Mouse (Mus musculus): ENCODE results near the gene Tbx5. TPM values are rescaled to one million over a fixed set of nuclear protein-coding genes. Genes with fewer than 3 reads are reported as not detected.
A peak's percentile ranks its signal among the peaks of the same experiment; 100 is the strongest.

Gene Tbx5
- polyA plus RNA-seq, 1 experiment from 2014 or later: 39.2 TPM

DNA sequence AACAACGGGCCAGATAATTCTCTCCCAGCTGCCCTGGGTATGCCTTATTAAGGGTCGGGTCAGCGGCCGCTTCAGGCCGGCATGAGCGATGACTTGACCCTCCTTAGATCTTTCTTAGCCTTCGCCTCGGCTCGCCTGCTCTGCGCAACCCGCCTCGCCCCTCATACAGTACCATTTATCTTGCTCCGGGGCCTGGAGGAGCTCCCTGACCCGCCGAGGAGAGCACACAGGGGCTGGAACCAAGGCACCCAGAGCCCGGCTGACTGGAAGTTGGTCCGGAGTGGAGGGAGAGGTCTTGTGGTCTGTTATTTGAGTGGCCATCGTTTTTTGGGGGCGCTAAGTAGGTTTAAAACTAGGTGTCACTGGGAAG lies 4.8 kb downstream of the Tbx5 start:
- Histone ChIP-seq H3K4me3 (ENCODE audit: control insufficient read depth in 1 of 2, insufficient read depth in 1 of 2, low read depth in 1 of 2, low read length in 2 of 2) (peak overlapping the region; percentile 65 to 68), H3K4me1 (ENCODE audit: control insufficient read depth in 2 of 2, insufficient read depth in 2 of 2, low read length in 2 of 2) (peaks cover 22 to 24% of the 10 kb centered on the region in 2 experiments), H3K9me3 (ENCODE audit: control insufficient read depth, low read length) (no peaks in the 10 kb centered on the region), H3K4me2 (ENCODE audit: low read length) (peak overlapping the region; percentile 66), H3K27me3 (ENCODE audit: control insufficient read depth, insufficient read depth, low read length) (peaks cover 10% of the 10 kb centered on the region; the same call in 1 of the 2 replicates), H3K9ac (ENCODE audit: low read length) (peak overlapping the region; percentile 89), H3K36me3 (ENCODE audit: control insufficient read depth, insufficient read depth, low read length) (peaks cover 14% of the 10 kb centered on the region), H3K27ac (replicated peaks in 1 of 2; ENCODE audit: control insufficient read depth in 1 of 2, insufficient read depth in 1 of 2, low read depth in 2 of 2, low read length in 2 of 2) (peak overlapping the region; percentile 59 to 90)
- 6% methylated on average over 19 of the region's 19 CpGs for WGBS
- ATAC-seq (ENCODE audit: insufficient number of reproducible peaks, insufficient read depth, low FRiP score, low read depth): no peak

DNA sequence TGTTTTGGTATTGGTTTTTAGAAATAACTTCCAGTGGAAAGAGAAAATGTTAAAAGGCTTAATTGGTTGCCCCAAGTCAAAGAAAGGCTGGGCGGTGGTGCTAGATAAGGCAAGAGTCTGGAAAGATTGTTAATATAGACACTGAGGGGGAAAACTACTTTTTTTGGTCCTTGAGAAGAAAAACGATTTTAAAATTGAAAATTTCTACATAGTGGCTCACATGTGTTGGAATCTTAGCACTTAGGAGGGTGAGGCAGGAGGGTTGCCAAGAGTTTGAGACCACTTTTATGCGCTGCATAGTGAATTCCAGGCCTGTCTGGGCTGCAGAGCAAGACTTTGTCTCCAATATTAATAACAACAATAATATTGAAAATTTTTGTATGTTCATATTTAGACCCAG lies 5.4 kb downstream of the Tbx5 start:
- Histone ChIP-seq H3K9ac (ENCODE audit: low read length) (peak overlapping the region; percentile 89), H3K27ac (replicated peaks in 1 of 2; ENCODE audit: control insufficient read depth in 1 of 2, insufficient read depth in 1 of 2, low read depth in 2 of 2, low read length in 2 of 2) (peak overlapping the region in 1 of 2 experiments; percentile 90; a peak in 2 of 4 replicates), H3K27me3 (ENCODE audit: control insufficient read depth, insufficient read depth, low read length) (peaks cover 15% of the 10 kb centered on the region), H3K4me2 (ENCODE audit: low read length) (peak overlapping the region; percentile 66), H3K36me3 (ENCODE audit: control insufficient read depth, insufficient read depth, low read length) (peaks cover 17% of the 10 kb centered on the region), H3K4me1 (ENCODE audit: control insufficient read depth in 2 of 2, insufficient read depth in 2 of 2, low read length in 2 of 2) (peaks cover 22 to 27% of the 10 kb centered on the region in 2 experiments), H3K4me3 (ENCODE audit: control insufficient read depth in 1 of 2, insufficient read depth in 1 of 2, low read depth in 1 of 2, low read length in 2 of 2) (peak overlapping the region; percentile 20 to 65; a peak in 3 of 4 replicates), H3K9me3 (ENCODE audit: control insufficient read depth, low read length) (no peaks in the 10 kb centered on the region)
- 27% methylated on average over 3 of the region's 3 CpGs for WGBS
- ATAC-seq (ENCODE audit: insufficient number of reproducible peaks, insufficient read depth, low FRiP score, low read depth): no peak

DNA sequence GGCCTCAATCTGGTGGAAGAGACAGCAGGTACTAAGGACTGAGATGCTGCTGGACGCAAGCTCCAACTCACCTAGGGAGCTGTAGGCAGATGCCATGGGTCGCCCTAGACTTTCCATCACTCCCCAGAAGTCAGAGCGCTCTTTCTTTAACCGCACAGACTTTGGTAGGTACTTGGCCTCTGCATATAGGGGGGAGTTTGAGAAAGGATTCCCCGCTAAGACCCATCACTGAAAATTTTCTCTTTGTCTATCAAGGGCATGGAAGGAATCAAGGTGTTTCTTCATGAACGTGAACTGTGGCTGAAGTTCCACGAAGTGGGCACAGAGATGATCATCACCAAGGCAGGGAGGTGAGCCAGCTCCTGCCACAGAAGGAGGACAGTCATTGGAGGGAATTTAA lies 6.0 kb downstream of the Tbx5 start:
- no peaks in the 10 kb centered on the region for H3K9me3 ChIP-seq (ENCODE audit: control insufficient read depth, low read length)
- H3K27ac ChIP-seq (replicated peaks in 1 of 2; ENCODE audit: control insufficient read depth in 1 of 2, insufficient read depth in 1 of 2, low read depth in 2 of 2, low read length in 2 of 2): peak overlapping the region; percentile 53 to 90
- peak overlapping the region; percentile 66 for H3K4me2 ChIP-seq (ENCODE audit: low read length)
- peak overlapping the region; percentile 41 to 65; a peak in 3 of 4 replicates for H3K4me3 ChIP-seq (ENCODE audit: control insufficient read depth in 1 of 2, insufficient read depth in 1 of 2, low read depth in 1 of 2, low read length in 2 of 2)
- WGBS: 38% methylated on average over 7 of the region's 7 CpGs
- peaks cover 15% of the 10 kb centered on the region for H3K27me3 ChIP-seq (ENCODE audit: control insufficient read depth, insufficient read depth, low read length)
- ATAC-seq (ENCODE audit: insufficient number of reproducible peaks, insufficient read depth, low FRiP score, low read depth): no peak
- H3K36me3 ChIP-seq (ENCODE audit: control insufficient read depth, insufficient read depth, low read length): peaks cover 20% of the 10 kb centered on the region
- H3K4me1 ChIP-seq (ENCODE audit: control insufficient read depth in 2 of 2, insufficient read depth in 2 of 2, low read length in 2 of 2): peaks cover 25 to 32% of the 10 kb centered on the region in 2 experiments
- peak overlapping the region; percentile 89 for H3K9ac ChIP-seq (ENCODE audit: low read length)

DNA sequence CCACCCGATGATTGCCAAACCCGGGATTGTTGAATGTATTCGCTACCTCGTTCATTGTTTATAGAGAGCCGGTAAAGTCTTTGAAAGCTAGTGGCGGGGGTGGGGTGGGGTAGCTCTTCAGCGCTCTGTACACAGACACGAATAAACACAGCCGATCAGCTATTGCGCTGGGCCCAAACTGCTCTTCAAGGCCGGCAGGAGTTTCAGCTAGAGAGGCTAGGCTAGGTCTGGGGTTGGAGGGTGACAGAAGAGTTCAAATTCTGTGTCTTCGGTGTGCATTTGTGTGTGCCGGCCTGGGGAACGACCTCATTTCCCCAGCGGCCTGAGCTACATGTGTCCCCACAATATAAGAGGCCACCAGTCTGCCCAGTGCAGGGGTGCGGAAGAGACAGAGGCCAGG lies 6.7 kb downstream of the Tbx5 start:
- Histone ChIP-seq H3K4me2 (ENCODE audit: low read length) (peak overlapping the region; percentile 66), H3K27ac (replicated peaks in 1 of 2; ENCODE audit: control insufficient read depth in 1 of 2, insufficient read depth in 1 of 2, low read depth in 2 of 2, low read length in 2 of 2) (peak overlapping the region; percentile 64 to 90), H3K27me3 (ENCODE audit: control insufficient read depth, insufficient read depth, low read length) (peaks cover 12% of the 10 kb centered on the region), H3K9ac (ENCODE audit: low read length) (peak overlapping the region; percentile 89), H3K9me3 (ENCODE audit: control insufficient read depth, low read length) (no peaks in the 10 kb centered on the region), H3K4me1 (ENCODE audit: control insufficient read depth in 2 of 2, insufficient read depth in 2 of 2, low read length in 2 of 2) (peaks cover 23 to 32% of the 10 kb centered on the region in 2 experiments), H3K36me3 (ENCODE audit: control insufficient read depth, insufficient read depth, low read length) (peaks cover 20% of the 10 kb centered on the region), H3K4me3 (ENCODE audit: control insufficient read depth in 1 of 2, insufficient read depth in 1 of 2, low read depth in 1 of 2, low read length in 2 of 2) (peak overlapping the region; percentile 41 to 65)
- ATAC-seq (ENCODE audit: insufficient number of reproducible peaks, insufficient read depth, low FRiP score, low read depth): no peak
- WGBS: 7% methylated on average over 16 of the region's 16 CpGs

DNA sequence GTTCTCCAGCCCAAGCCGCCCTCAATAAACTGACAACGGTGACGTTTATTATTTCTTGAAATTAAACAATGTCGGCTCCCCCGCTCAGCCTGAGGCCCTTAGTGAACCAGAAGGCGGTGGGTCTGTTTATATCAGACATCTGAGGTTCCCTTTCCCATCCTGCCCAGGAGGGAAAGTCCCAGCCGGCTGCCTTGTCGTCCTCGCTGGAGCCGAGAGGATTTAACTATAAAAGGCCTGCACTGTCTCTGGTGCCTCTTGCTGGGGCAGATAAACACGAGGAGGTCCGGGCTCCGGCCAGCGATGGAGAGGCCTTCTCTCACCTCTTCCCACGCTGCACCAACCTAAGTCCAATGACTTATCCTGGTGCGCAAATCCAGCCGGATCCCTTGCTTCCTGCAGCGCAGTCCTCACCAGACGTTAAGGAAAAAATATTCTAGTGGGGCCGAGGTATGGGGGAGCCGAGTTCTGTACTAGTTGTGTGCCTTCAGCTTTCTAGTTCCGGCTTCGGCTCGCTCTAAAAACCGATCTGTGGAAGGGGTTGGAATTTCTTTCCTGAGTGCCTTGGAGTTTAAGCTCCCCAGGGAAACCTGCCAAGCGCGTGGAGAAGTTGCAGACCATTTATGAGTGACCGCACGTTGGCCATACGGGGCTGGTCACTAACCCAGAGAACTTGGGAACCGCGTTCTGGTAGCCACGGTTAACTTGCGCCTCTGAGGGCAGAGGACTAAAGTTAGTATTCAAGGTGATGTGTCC lies 7.3 kb downstream of the Tbx5 start:
- peaks cover 12% of the 10 kb centered on the region for H3K27me3 ChIP-seq (ENCODE audit: control insufficient read depth, insufficient read depth, low read length)

DNA sequence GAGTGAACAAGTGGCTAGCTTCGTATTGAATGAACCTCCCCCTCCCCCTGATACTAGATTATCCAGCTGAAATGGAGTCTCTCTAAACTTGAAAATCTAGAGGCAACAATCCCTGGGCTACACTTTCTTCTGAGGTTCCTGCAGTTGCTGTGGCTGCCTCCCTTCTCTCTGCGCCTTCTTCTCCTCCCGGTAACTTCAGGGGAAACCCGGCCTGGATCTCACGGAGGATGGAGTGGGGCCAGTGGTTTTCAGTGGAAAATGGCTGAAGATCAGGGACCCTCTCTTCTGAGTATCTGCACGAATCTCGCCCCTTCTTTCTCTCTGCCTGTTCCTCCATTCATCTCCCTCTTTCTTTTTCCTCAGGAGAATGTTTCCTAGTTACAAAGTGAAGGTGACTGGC lies 7.9 kb downstream of the Tbx5 start:
- peak overlapping the region; percentile 64 to 90; a peak in 3 of 4 replicates for H3K27ac ChIP-seq (replicated peaks in 1 of 2; ENCODE audit: control insufficient read depth in 1 of 2, insufficient read depth in 1 of 2, low read depth in 2 of 2, low read length in 2 of 2)
- ATAC-seq (ENCODE audit: insufficient number of reproducible peaks, insufficient read depth, low FRiP score, low read depth): no peak
- peaks cover 23% of the 10 kb centered on the region for H3K36me3 ChIP-seq (ENCODE audit: control insufficient read depth, insufficient read depth, low read length)
- peak overlapping the region in 1 of 2 experiments; percentile 65; a peak in 2 of 4 replicates for H3K4me3 ChIP-seq (ENCODE audit: control insufficient read depth in 1 of 2, insufficient read depth in 1 of 2, low read depth in 1 of 2, low read length in 2 of 2)
- peaks cover 12% of the 10 kb centered on the region for H3K27me3 ChIP-seq (ENCODE audit: control insufficient read depth, insufficient read depth, low read length)
- H3K4me1 ChIP-seq (ENCODE audit: control insufficient read depth in 2 of 2, insufficient read depth in 2 of 2, low read length in 2 of 2): peaks cover 24 to 43% of the 10 kb centered on the region in 2 experiments
- WGBS: 12% methylated on average over 7 of the region's 7 CpGs
- H3K9me3 ChIP-seq (ENCODE audit: control insufficient read depth, low read length): no peaks in the 10 kb centered on the region
- peak overlapping the region; percentile 66 for H3K4me2 ChIP-seq (ENCODE audit: low read length)
- peak overlapping the region; percentile 89 for H3K9ac ChIP-seq (ENCODE audit: low read length)

More for the DNA sequence above, 7.3 kb downstream of the Tbx5 start:
- Histone ChIP-seq H3K9me3 (ENCODE audit: control insufficient read depth, low read length) (no peaks in the 10 kb centered on the region), H3K4me2 (ENCODE audit: low read length) (peak overlapping the region; percentile 66), H3K4me1 (ENCODE audit: control insufficient read depth in 2 of 2, insufficient read depth in 2 of 2, low read length in 2 of 2) (peaks cover 24 to 37% of the 10 kb centered on the region in 2 experiments), H3K9ac (ENCODE audit: low read length) (peak overlapping the region; percentile 89), H3K4me3 (ENCODE audit: control insufficient read depth in 1 of 2, insufficient read depth in 1 of 2, low read depth in 1 of 2, low read length in 2 of 2) (peak overlapping the region; percentile 41 to 65), H3K36me3 (ENCODE audit: control insufficient read depth, insufficient read depth, low read length) (peaks cover 20% of the 10 kb centered on the region), H3K27ac (replicated peaks in 1 of 2; ENCODE audit: control insufficient read depth in 1 of 2, insufficient read depth in 1 of 2, low read depth in 2 of 2, low read length in 2 of 2) (peak overlapping the region; percentile 64 to 90)
- no peak for ATAC-seq (ENCODE audit: insufficient number of reproducible peaks, insufficient read depth, low FRiP score, low read depth)
- WGBS: 3% methylated on average over 34 of the region's 34 CpGs

DNA sequence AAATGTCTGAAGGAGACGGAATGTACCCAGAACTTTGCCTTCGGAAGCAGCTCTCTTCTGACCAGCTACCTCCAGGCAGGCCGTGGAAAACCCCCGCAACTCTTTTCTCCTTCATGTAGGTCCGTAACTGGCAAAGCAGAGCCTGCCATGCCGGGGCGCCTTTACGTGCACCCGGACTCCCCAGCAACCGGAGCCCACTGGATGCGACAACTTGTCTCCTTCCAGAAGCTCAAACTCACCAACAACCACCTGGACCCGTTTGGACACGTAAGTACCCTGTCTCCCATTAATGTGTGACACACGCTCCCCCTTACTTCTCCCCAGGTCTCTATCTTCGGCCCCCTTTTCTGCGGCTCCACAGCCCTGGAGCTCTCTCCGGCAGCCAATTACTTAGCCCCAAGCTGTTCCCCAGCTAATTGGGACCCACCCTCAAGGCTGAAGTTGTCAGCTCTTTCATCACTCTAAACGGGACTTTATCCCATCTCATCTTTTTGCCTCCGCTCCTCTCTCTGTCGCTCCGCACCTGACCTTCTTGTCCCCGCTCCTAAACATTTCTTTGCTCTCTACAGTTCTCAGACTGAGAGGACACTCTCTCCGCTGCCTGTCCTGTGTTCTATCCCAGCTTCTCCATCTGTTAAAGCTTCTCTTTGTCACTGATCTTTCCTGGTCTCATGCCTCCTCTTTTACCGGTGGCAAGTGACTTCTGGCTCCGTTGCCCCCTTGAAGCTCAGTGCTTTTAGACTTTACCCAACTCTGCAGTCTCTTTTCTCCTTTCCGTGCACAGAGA lies 9.4 kb downstream of the Tbx5 start:
- no peak for ATAC-seq (ENCODE audit: insufficient number of reproducible peaks, insufficient read depth, low FRiP score, low read depth)
- Histone ChIP-seq H3K27ac (replicated peaks in 1 of 2; ENCODE audit: control insufficient read depth in 1 of 2, insufficient read depth in 1 of 2, low read depth in 2 of 2, low read length in 2 of 2) (peak overlapping the region in 1 of 2 experiments; percentile 53; a peak in 3 of 4 replicates), H3K36me3 (ENCODE audit: control insufficient read depth, insufficient read depth, low read length) (peaks cover 37% of the 10 kb centered on the region), H3K4me3 (ENCODE audit: control insufficient read depth in 1 of 2, insufficient read depth in 1 of 2, low read depth in 1 of 2, low read length in 2 of 2) (peak overlapping the region in 1 of 2 experiments; percentile 17; a peak in 2 of 4 replicates), H3K9ac (ENCODE audit: low read length) (peak overlapping the region; percentile 89), H3K4me1 (ENCODE audit: control insufficient read depth in 2 of 2, insufficient read depth in 2 of 2, low read length in 2 of 2) (peaks cover 24 to 49% of the 10 kb centered on the region in 2 experiments), H3K27me3 (ENCODE audit: control insufficient read depth, insufficient read depth, low read length) (peaks cover 12% of the 10 kb centered on the region), H3K4me2 (ENCODE audit: low read length) (peak overlapping the region; percentile 66), H3K9me3 (ENCODE audit: control insufficient read depth, low read length) (no peaks in the 10 kb centered on the region)
- 33% methylated on average over 26 of the region's 26 CpGs for WGBS
